Mouse (Mus musculus): ENCODE results near the gene Fbln2.

Fbln2 gene

DNA sequence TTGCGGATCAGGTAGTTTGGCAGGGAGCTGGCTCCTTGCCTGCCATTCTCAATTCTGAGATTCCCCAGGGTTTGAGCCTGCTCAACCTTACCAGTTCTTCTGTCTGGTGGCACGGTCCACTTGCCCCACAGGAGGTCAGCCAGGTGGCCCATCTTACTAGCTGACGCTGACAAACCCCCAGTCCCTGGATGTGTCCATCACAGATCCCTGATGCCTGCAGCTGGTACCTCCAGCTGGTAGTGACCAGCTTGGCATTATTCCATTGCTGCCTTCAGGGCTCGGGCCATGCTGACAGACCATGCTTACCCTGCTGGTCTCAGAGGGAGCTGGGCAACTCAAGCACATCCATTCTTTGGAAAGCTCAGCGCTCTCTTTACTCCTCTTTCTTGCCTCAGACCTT is 18.7 kb downstream of the Fbln2 start:
- peak; percentile 60 to 62 for DNase-seq

DNA sequence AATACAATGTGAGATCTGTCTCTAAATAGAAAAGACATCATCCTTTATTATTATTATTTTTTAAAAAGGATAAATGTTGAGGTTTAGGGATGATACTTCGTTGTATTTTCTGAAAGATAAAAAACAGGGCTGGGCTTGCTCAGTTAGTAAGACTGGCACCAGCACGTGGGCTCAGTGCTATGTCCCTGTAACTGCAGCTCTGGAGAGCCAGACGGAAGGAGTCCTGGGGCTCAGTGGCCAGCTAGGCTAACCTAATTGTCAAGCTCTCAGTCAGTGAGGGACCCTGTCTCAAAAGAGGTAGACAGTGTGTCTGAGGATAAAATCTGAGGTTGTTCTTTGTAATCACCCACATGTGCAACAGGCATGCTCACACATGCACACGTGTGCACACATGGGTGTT is 19.3 kb downstream of the Fbln2 start:
- peak; percentile 67 to 71 for DNase-seq

DNA sequence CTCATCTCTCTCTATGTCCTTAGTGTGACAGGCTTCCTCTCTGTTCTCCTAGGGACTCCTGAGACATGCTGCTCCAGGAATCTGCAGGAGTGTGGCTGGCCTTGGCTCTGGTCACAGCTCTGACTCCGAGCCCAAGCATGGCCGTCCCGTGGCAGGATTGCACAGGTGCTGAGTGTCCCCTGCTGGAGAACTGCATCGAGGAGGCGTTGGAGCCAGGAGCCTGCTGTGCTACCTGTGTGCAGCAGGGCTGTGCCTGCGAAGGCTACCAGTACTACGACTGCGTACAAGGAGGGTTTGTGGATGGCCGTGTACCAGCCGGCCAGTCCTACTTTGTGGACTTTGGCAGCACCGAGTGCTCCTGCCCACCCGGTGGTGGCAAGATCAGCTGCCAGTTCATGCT is 20.8 kb downstream of the Fbln2 start:
- peak; percentile 69 to 80 for DNase-seq

DNA sequence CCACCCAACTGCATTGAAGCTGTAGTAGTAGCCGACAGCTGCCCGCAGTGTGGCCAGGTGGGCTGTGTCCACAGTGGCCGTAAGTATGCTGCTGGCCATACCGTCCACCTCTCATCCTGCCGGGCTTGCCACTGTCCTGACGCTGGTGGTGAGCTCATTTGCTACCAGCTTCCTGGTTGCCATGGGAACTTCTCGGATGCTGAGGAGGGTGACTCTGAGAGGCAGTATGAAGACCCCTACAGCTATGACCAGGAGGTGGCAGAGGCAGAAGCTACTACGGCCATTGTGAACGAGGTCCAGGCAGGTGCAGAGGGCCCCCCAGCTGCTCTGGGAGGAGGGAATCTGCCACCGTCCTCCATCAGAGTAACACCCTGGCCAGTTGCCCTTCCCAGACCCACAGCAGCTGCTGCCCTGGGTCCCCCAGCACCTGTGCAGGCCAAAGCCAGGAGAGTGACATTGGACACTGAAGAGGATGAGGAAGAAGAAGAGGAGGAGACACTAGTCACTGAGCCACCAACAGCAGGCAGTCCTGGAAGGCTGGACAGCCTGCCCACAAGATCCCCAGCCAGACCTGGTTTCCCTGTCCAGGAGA is 21.3 kb downstream of the Fbln2 start:
- DNase-seq = no peak

DNA sequence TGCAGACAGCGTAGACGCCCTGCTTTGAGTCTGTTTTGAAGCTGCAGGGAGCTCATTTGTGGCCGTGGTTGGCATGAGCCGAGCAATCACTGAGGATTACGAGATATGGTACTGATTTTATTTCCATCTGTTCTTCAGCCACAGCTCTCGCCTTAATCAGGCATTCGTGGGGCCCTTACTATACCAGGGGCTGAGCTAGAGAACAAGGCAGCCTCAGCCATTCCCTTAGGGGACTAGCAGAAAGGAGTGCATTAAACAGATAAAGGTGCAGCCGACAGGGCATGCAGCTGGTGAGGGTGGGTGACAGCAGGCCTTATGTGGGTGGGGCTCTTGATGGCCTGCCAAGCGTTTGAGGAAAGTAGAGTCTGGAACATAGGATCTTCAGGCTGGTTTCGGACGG is 23.8 kb downstream of the Fbln2 start:
- peak in 1 of 2 experiments; percentile 37 for DNase-seq

DNA sequence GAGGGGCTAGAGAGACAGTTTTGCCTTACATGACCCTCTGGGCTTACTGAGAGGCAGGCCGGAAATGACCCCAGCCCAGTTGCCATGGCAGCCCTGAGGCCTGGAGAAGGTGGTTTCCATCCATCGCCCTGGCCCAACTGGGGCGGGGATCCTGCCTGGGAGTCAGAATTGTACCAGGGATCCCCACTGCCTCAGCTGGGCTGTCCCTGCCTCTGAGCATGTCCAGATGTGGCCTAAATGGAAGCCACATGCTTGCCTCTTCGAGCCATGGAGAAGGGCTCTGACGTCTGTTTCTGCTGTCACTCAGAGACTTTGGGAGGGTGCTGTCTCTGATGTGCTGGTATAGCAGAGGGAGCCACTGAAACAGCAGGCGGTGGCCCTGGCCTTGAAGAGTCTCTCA is 24.2 kb downstream of the Fbln2 start:
- no peak for DNase-seq

DNA sequence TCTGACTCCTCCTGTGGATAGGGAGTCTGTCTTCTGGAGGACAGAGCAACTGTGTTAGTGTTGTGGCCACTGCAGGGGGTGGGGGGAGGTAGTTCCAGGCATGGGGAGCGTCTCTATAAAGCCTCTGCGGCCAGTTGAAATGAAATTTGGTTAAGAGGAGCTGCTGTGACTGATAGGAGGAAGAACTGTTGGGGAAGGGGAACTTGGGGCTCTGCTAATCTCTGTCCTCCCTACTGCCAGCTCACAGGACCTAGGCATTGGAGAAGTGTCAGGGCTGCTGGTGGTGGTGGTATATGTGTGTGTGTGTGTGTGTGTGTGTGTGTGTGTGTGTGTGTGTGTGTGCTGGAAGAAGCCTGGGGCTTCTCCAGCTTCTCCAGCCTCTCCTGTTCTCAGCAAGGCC is 25.0 kb downstream of the Fbln2 start:
- DNase-seq = no peak

DNA sequence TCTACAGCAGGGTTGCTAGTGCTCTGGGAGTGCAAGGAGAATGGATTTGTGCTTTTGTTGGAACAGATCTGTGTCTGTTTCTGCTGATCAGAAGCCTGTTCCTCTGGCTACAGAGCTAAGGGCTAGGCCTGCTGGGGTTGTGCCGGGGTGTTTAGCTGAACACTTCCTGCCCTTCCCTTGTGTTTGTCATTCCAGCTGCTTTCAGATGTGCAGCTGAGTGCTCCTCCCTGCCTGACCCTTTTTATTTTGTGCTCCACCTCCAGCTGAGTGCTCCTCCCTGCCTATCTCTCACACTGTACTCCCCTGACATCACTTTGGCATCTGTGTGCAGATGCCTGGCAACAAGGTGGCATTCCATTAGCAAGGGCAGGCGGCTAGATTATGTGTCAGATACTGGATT is 28.3 kb downstream of the Fbln2 start:
- no peak for DNase-seq

DNA sequence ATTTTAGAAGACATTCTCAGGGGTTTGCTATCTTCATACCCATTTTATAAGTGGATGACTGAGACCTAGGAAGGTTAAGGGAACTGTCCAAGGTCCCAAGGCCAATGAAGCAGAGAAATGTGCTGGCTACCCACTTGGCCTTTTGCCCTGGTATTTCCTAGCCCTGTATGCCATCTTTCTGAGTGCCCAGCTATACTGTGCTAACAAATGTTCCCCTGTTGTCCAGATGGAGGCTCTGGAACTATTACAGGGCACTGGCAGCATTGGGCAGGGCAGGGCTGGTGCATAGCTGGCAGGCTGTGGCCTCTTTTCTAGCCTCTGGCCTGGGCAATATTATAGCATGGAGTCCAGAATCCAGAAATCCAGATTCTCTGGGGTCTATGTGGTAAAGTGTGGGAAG is 28.7 kb downstream of the Fbln2 start:
- peak; percentile 85 to 86 for DNase-seq

DNA sequence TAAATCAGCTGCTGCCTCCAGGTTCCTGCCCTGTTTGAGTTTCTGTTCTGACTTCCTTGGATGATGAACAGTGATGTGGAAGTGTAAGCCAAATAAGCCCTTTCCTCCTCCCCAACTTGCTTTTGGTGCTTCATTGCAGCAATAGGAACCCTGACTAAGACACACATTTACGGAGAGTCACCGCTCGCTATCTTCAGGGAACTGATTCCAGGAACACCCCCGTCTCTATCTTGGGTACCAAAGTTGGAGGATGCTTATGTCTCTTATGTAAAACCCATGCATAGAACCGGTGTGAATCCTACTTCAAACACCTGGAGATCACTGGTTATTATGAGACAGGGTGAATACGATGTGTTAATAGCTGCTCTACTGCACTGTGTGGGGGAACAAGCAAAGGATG is 31.1 kb downstream of the Fbln2 start:
- DNase-seq = no peak

DNA sequence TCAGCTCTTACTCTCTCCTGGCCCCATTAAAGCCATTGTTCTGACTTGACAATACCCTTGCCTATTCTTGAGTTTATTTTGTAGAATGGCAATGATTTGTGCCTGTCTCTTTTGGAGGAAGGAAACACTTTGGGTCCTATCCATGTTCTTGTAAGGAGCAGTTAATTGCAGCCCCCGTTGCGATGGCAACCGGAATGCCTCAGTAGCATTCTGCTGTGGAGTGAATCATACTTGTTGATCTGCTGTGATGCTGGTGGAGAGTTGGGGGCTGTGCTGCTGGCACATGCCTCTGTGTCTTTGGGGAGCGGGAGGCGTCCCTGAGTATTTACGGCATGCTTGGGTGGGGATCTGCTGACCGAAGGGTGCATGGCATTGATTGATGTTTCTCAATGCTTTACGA is 32.1 kb downstream of the Fbln2 start:
- no peak for DNase-seq

DNA sequence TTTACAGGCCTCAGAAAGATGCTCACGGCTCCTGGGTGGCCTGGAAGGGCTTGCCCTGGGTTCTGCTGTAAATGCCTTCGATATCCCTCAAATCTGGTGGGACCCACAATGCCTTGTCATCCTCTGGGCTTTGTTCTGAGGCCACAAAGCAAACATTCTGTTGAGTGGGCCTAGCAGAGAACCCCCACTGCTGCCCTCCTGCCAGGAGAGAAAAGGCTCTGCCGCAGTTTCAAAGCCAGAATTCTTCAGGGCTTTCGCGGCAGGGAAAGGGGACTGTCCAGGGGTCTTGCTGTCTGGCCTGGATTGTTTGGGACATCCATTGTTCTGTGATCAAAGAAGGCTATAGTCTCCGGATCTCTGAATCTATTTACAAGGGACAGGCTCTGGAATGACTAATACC is 33.1 kb downstream of the Fbln2 start:
- no peak for DNase-seq

DNA sequence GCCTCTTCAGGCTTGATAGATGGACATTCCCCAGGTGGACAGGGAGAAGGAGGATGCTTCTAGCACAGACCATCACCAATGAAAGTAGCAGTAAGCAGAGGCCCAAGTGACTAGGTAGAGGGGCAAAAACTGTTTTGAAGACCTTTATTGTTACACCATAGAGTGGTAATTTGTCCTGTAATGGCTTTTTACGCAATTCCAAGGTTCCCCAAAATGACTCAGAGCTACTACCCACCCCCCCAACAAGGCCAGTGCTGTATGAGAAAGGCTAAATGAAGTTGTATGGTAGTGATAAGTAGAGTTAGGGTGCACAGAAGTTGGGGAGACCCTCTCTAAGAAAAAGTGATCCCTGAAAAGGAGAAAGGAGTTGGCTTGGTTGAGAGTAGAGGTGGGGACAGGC is 35.1 kb downstream of the Fbln2 start:
- DNase-seq = no peak

DNA sequence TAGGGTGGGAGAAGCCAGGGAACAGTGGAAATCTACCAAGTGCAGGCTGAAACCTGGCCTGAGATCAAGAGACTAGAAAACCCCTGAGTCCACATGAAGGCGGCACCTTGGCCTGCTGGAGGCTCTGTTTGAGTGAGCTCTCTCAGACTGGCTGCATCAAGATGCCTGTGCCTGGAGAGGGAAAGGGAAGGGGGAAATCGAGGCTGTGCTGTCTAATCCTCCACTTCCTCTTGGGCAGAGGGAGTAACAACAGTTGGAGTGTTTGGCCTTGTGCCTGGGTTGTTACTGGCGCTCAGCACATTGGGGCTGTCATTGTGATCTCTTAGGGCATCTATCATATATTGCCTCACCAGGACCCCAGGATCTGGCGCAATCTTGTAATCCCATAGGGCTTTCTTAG is 36.4 kb downstream of the Fbln2 start:
- DNase-seq = peak; percentile 78 to 80

DNA sequence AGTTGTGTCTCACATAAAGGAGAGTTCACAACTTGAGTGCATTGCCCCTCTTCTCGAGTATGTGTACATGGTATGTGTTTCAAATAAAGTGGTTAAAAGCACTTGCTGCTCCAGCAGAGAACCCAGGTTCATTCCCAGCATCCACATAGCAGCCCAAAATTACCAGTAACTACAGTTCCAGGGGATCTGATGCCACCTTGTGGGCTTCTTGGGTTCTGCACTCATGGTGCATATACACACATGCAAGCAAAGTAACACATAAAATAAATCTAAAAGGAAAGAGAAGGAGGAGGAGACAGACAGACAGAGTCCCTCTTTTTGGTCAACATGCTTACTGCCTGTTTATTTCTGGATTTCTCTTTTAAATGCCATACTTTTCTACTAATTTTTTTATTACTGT is 37.5 kb downstream of the Fbln2 start:
- DNase-seq = no peak

DNA sequence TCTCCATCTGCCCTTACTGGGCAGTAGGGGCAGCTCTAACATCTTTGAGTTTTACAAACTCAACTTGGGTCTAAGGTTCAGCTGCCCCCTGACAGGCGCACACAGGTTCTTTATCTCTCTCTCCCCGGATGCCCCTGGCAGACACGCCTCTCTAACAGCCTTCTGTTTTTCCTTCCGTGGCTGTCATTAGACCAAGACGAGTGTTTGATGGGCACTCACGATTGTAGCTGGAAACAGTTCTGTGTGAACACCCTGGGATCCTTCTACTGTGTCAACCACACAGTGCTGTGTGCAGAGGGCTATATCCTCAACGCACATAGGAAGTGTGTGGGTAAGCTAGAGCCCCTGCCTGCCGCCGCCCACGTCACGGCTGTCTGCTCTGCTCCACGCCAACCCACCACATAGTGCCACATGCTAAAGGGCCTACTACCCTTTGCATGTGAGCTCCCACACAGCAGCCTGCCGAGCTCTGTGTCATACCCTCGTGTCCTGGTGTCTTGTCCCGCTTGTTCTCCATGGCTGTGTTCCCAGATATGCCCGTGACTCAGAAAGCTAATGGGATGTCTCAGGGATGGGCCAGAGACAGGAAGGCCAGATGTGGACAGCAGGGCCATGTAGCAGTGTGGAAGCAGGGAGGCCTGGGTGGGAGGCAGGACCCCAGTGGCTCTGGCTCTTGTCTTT is 47.3 kb downstream of the Fbln2 start:
- no peak for DNase-seq

DNA sequence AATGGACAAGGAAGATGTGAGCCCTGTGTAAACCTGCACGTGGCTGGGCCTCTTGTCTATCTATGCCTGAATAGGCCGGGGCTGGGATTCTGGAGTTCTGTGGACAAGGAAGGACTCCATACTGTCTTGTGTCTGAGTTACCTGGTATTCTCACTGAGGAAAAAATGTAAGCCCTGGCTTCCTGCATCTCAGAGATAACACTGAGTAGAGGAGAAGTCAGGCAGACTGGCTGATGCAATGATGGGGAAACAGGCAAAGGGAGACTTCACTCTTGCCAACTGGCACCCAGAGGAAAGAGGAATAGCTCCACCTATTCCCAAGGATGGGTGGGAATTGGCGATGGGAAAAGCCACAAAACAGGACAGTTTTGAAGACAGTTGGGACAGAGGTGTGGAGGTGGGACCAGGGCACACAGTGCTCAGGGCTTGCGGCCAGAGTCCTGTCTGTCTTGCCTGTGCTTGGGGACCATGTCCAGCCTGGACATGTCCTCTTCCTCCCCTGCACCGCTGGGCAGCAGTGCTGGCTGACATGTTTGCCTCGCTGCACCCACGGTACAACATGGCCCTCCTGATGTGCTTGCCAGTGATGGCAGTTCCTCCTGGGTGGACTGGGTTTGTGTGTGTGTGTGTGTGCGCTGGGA is 48.2 kb downstream of the Fbln2 start:
- DNase-seq = no peak

DNA sequence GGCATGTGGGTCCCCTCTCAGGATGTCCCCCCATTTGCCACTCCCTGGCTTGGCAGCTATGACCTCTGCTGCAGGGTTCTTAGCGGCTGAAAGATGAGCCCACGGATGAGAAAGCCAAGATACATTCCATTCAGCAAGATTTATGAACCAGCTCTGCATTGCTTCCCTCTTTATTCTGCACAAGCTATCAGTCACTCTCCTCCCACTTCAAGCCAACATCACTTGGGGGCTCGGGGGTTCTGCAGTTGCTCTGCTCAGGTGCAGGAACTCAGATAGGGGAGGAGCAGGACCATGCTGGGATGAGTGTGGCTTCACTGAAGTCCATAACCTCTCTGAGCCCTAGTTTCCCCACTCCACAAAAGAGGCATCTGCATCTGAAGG is 48.7 kb downstream of the Fbln2 start:
- no peak for DNase-seq

DNA sequence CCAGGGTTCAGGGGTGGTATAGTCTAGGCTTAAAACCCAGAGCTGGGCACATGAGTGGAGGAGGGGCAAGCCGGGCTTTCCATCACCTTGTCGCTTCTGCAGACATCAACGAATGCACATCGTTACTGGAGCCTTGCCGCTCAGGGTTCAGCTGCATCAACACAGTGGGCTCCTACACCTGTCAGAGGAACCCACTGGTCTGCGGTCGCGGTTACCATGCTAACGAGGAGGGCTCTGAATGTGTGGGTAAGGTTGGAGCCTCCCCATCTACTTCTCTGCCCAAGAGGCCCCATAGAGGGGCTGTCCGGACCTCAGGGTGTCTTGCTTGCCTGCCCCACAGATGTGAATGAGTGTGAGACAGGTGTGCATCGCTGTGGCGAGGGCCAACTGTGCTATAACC is 53.4 kb downstream of the Fbln2 start:
- no peak for DNase-seq

DNA sequence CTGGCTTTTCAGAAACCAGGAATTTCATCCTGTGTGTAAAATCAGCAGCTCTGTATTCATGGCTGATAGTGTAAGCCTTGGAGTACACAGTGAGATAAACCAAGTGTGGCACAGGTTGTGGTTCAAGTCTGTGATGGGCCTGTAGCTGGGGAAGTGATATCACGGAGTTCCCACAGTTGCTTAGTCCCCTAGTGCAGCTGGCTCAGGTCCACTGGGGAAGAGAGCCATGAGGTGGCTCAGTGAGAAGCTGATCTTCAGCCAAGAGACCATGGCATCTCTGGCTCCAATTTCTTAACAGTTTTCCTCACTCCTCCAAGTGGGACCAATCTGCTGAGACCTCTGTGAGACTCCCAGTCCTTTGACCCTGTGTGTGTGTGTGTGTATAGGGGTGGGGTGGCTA is 54.4 kb downstream of the Fbln2 start:
- DNase-seq = peak; percentile 82 to 87

DNA sequence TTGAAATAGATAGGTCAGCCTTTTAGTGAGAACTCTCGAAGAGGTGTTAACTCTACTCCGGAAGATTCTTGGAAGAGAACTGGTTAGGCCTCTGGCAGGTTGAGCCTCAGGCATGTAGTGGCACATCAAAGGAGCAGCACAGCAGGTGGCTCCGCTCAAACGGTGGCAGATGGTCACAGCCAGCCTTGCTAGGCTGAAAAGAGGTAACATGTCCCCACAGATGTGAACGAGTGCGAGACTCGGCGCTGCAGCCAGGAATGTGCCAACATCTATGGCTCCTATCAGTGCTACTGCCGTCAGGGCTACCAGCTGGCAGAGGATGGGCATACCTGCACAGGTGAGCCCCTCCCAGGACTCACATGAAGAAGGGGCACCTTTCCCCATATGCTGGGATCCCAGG is 56.1 kb downstream of the Fbln2 start:
- DNase-seq = peak in 1 of 2 experiments; percentile 49

DNA sequence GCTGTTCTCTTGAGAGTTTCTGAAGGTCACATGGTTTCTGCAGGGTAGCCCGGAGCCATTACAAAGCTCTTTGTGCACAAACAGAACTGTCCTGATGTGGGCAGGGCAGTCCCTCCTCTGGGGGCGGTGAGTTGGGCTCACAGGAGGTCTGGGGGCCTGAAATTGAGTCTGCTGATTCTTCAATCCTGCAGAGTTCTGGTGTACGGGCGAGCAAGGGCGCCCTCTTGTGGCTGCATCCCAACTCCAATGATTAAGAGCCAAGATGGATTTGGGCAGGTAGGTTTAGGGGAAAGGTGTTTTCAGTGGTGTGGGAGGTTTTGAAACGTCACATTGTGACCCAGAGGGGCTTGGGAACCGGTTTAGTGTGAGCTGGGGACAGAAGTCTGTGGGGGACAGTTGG is 65.3 kb downstream of the Fbln2 start:
- peak; percentile 84 to 89 for DNase-seq

DNA sequence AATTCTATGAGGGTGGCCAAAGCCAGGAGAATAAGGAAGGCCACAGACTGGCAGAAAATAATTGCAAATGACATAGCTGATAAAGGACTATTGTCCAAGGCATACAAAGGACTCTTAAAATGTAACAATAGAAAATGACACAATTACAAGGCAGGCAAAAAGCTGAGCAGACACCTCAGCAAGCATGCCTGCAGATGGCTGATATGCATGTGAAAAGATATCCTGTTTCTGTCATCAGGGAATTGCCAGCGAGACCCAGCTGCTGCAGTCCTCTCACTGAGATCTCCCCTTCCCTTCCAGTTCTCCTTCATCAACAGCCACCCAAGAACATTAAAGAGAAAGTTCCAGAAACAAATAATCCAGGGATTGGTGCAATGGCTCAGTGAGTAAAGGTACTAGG is 66.0 kb downstream of the Fbln2 start:
- DNase-seq = no peak

DNA sequence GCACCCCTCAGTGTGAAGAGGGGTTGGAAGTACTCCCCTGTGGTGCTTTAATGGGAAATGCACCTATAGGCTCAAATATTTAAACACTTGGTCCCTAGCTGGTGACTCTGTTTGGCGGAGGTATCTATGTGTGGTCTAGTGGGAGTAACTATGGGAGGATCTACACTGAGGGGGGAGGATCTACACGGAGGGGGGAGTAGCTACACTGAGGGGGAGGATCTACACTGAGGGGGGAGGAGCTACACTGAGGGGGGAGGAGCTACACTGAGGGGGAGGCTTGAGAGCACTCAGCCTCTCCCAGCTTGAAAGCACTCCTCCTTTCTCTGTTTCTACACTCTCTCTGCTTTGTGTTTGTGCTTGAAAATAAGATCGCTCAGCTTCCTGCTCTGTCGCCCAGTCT is 67.2 kb downstream of the Fbln2 start:
- DNase-seq = no peak

DNA sequence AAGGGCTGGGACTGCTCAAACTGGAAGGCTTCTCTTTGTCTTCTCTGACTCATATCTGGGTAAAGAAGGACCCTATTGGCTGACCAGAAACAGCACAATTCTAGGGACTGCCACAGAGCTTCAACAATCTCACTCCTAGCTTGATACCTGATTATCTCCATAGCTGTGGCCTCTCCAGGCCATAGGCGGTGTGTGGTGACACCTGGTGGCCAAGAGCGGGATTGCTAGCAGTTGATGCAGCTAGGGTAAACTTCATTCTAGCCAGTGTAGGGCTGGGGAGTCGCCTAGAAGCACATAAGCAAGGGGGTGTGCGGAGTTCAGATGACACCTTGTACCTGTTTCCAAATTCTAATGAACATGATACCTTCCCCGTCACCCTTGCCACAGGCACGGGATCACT is 69.0 kb downstream of the Fbln2 start:
- peak; percentile 97 to 99 for DNase-seq

Data from cerebellum, postnatal 10 days (tissue).